Mouse (Mus musculus) frontal cortex, adult 2 months (tissue): Measurements from ENCODE around the gene Mxi1. TPM values are rescaled to one million over a fixed set of nuclear protein-coding genes. Genes with fewer than 3 reads are reported as not detected.

ENCODE experiments used
- DNase-seq, 2 experiments: peaks; one replicate each; pipeline ENCODE4 v3.0.0; 2022; ENCODE audit warnings: low spot score in 1 of 2; ENCODE audit errors: extremely low spot score in 1 of 2
- polyA plus RNA-seq: library from polyadenylated mRNA; depleted of rRNA; stranded (reverse); fragments of >200 nt; gene quantifications from 2 replicates; pipeline ENCODE4 v1.2.3, GENCODE M21; 2012

Mxi1 gene
- polyA plus RNA-seq, 1 experiment, result 76.6 TPM

- no peak for DNase-seq
These were observed 10.2 kb downstream of the Mxi1 start for GRCm38 (mm10) chr19:53320264-53321110.

GRCm38 (mm10) chr19:53321273-53321672 is 11.0 kb downstream of the Mxi1 start:
- no peak for DNase-seq

GRCm38 (mm10) chr19:53322438-53323048 is 12.2 kb downstream of the Mxi1 start:
- no peak for DNase-seq

- no peak for DNase-seq
These were observed 14.5 kb downstream of the Mxi1 start for GRCm38 (mm10) chr19:53324866-53325265.

- peak; percentile 81 to 89 for DNase-seq
These were observed 15.4 kb downstream of the Mxi1 start for GRCm38 (mm10) chr19:53325578-53326295.

GRCm38 (mm10) chr19:53328116-53328515 is 17.8 kb downstream of the Mxi1 start:
- no peak for DNase-seq

- DNase-seq, result peak; percentile 83 to 92
These were observed 19.1 kb downstream of the Mxi1 start for GRCm38 (mm10) chr19:53329221-53329991.

- DNase-seq, result peak in 1 of 2 experiments; percentile 73
These were observed 19.7 kb downstream of the Mxi1 start for GRCm38 (mm10) chr19:53329992-53330381.

GRCm38 (mm10) chr19:53331882-53332500 is 21.7 kb downstream of the Mxi1 start:
- DNase-seq, result no peak

- no peak for DNase-seq
These were observed 23.4 kb downstream of the Mxi1 start for GRCm38 (mm10) chr19:53333730-53334129.

GRCm38 (mm10) chr19:53335241-53335640 is 24.9 kb downstream of the Mxi1 start:
- DNase-seq, result no peak

- DNase-seq, result no peak
These were observed 30.1 kb downstream of the Mxi1 start for GRCm38 (mm10) chr19:53340423-53340822.

GRCm38 (mm10) chr19:53343174-53343881 is 33.0 kb downstream of the Mxi1 start:
- DNase-seq, result no peak

- no peak for DNase-seq
These were observed 33.7 kb downstream of the Mxi1 start for GRCm38 (mm10) chr19:53344062-53344461.

GRCm38 (mm10) chr19:53345766-53346165 is 35.4 kb downstream of the Mxi1 start:
- DNase-seq, result no peak

GRCm38 (mm10) chr19:53353864-53354263 is 43.5 kb downstream of the Mxi1 start:
- peak; percentile 59 to 72 for DNase-seq

GRCm38 (mm10) chr19:53354271-53355000 is 44.1 kb downstream of the Mxi1 start:
- no peak for DNase-seq

- DNase-seq, result peak in 1 of 2 experiments; percentile 45
These were observed 44.7 kb downstream of the Mxi1 start for GRCm38 (mm10) chr19:53355065-53355464.
